Mouse (Mus musculus): ENCODE results near the gene Usp5. TPM values are rescaled to one million over a fixed set of nuclear protein-coding genes. Genes with fewer than 3 reads are reported as not detected.
A peak's percentile ranks its signal among the peaks of the same experiment; 100 is the strongest.
"Not testable (repeated sequence)": the region's sequence is repeated elsewhere in the genome, so short reads cannot be mapped to it uniquely, and the experiment has no call there.

Usp5 gene
- polyA plus RNA-seq, 2 experiments from 2014 or later, result 77.2 to 154 TPM

- no peak for ATAC-seq
These were observed 10.5 kb upstream of the Usp5 start for GRCm38 (mm10) chr6:124839805-124840204.

- ATAC-seq, result no peak
These were observed 7.1 kb upstream of the Usp5 start for GRCm38 (mm10) chr6:124836411-124836810.

- no peak for ATAC-seq
These were observed 6.2 kb upstream of the Usp5 start for GRCm38 (mm10) chr6:124835531-124835930.

- ATAC-seq, result no peak
These were observed 5.3 kb upstream of the Usp5 start for GRCm38 (mm10) chr6:124834512-124835081.

GRCm38 (mm10) chr6:124831649-124832048 is 2.4 kb upstream of the Usp5 start:
- no peak for ATAC-seq

- not testable (repeated sequence) for ATAC-seq
These were observed 1.9 kb upstream of the Usp5 start for GRCm38 (mm10) chr6:124831199-124831598.

- ATAC-seq, result peak; percentile 73
These were observed 766 bp upstream of the Usp5 start for GRCm38 (mm10) chr6:124829799-124830700.

- no peak for ATAC-seq
These were observed 1.1 kb downstream of the Usp5 start for GRCm38 (mm10) chr6:124828101-124828592.

- no peak for ATAC-seq
These were observed 7.2 kb downstream of the Usp5 start for GRCm38 (mm10) chr6:124822049-124822448.

- ATAC-seq, result no peak
These were observed 8.4 kb downstream of the Usp5 start for GRCm38 (mm10) chr6:124820891-124821290.

- ATAC-seq, result no peak
These were observed 11.3 kb downstream of the Usp5 start for GRCm38 (mm10) chr6:124817971-124818370.

GRCm38 (mm10) chr6:124817563-124817962 is 11.7 kb downstream of the Usp5 start:
- no peak for ATAC-seq

- ATAC-seq, result no peak
These were observed 12.2 kb downstream of the Usp5 start for GRCm38 (mm10) chr6:124817125-124817524.

- no peak for ATAC-seq
These were observed 12.7 kb downstream of the Usp5 start for GRCm38 (mm10) chr6:124816611-124817010.

- ATAC-seq, result no peak
These were observed 14.2 kb downstream of the Usp5 start for GRCm38 (mm10) chr6:124814858-124815774.

GRCm38 (mm10) chr6:124814448-124814847 is 14.8 kb downstream of the Usp5 start:
- no peak for ATAC-seq

- ATAC-seq, result peak; percentile 83
These were observed 15.4 kb downstream of the Usp5 start, which contains the start of gene Tpi1 for GRCm38 (mm10) chr6:124813933-124814332. Gene Tpi1, minus strand, starts transcription at chr6:124814296.

- ATAC-seq, result peak; percentile 72
These were observed 15.8 kb downstream of the Usp5 start for GRCm38 (mm10) chr6:124813496-124813895.

- ATAC-seq, result no peak
These were observed 16.4 kb downstream of the Usp5 start for GRCm38 (mm10) chr6:124812848-124813247.

GRCm38 (mm10) chr6:124811701-124812560 is 17.4 kb downstream of the Usp5 start:
- no peak for ATAC-seq

- ATAC-seq, result no peak
These were observed 17.9 kb downstream of the Usp5 start for GRCm38 (mm10) chr6:124811403-124811665.

All from CD4-positive, CD25-positive, alpha-beta regulatory T cell, adult 4 months (primary cell).